Mouse (Mus musculus) hindbrain, embryonic 14.5 days (tissue): ENCODE results near the gene Syce3. TPM values are rescaled to one million over a fixed set of nuclear protein-coding genes. Genes with fewer than 3 reads are reported as not detected.

Experiments used
- ATAC-seq: fragments of 200-750 bp; cut with Nextera tagmentation; 2 replicates; pipeline ENCODE4 v1.8.0; 2017; ENCODE audit warnings: moderate number of reproducible peaks, mild to moderate bottlenecking, moderate TSS enrichment, moderate library complexity; ENCODE audit not compliant: low FRiP score
- DNase-seq: peaks from one replicate; pipeline ENCODE4 v3.0.0-alpha.2; 2015; ENCODE audit warnings: low spot score
- H3K27ac ChIP-seq: fragments of 300-500 bp; sonication (generic); 2 replicates; pipeline ENCODE4 v1.5.1; 2014; ENCODE audit warnings: mild to moderate bottlenecking, moderate library complexity
- H3K27me3 ChIP-seq: fragments of 300-500 bp; sonication (generic); 2 replicates; pipeline ENCODE4 v1.6.1; 2014; ENCODE audit warnings: mild to moderate bottlenecking, low read length, mixed read lengths; ENCODE audit not compliant: control insufficient read depth, insufficient read depth
- H3K36me3 ChIP-seq: fragments of 300-500 bp; sonication (generic); replicated peaks from 2 replicates; pipeline ENCODE4 v1.6.1; 2014; ENCODE audit not compliant: control insufficient read depth, insufficient read depth
- H3K4me1 ChIP-seq: fragments of 300-500 bp; sonication (generic); replicated peaks from 2 replicates; pipeline ENCODE4 v1.6.1; 2014; ENCODE audit warnings: antibody characterized with exemption, low read length, mixed read lengths; ENCODE audit not compliant: control insufficient read depth, insufficient read depth
- H3K4me2 ChIP-seq: fragments of 300-500 bp; sonication (generic); replicated peaks from 2 replicates; pipeline ENCODE4 v1.6.1; 2014; ENCODE audit warnings: mild to moderate bottlenecking, moderate library complexity
- H3K4me3 ChIP-seq: fragments of 300-500 bp; sonication (generic); replicated peaks from 2 replicates; pipeline ENCODE4 v1.5.1; 2014; ENCODE audit warnings: mild to moderate bottlenecking, low read length
- H3K9ac ChIP-seq: fragments of 300-500 bp; sonication (generic); 2 replicates; pipeline ENCODE4 v1.6.1; 2014
- H3K9me3 ChIP-seq: fragments of 300-500 bp; sonication (generic); 2 replicates; pipeline ENCODE4 v1.6.1; 2016; ENCODE audit warnings: low read length; ENCODE audit not compliant: control insufficient read depth
- WGBS: fragments of 180-500 bp; shearing (Covaris S2); extraction: QIAGEN DNeasy Blood & Tissue Kit; methylation state at CpG from one replicate; pipeline ENCODE4 v1.1.7; 2014; 5-methylcytosine and 5-hydroxymethylcytosine counted together
- polyA plus RNA-seq: library from polyadenylated mRNA; unstranded; fragments of >200 nt; fragmentation: Nextera tagmentation; extraction: Ambion mirVana; gene quantifications from 2 replicates; pipeline ENCODE4 v1.2.1, GENCODE M21; 2014

The Syce3 gene
- polyA plus RNA-seq, 1 experiment from 2014 or later, result not detected

- 76% methylated on average over 2 of the region's 2 CpGs for WGBS
- H3K4me1 ChIP-seq, result no peaks in the 10 kb centered on the region
Observed at GRCm38 (mm10) chr15:89398146-89398545, 12.2 kb downstream of the Syce3 start.

DNA sequence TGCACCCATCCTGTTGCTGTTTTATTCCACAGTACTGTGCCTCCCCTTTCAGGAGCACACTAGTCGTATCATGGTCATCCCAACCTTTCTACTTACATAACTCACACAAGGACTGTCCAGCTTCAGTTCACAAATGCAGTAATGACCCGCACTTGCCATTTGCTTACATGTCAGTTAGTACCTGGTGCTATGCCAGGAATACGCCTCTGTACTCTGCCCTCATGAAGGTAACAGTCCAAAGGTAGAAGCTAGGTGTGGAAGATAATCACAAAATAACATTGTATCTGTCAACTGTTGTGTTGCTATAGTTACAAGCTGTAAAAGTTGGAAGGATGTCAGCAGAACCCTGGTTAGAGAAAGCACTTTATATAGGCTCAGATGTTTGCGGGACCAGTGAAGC lies 13.4 kb downstream of the Syce3 start:
- Histone ChIP-seq H3K27me3 (no peaks in the 10 kb centered on the region; the same call in 1 of the 2 replicates), H3K27ac (no peak overlapping the region), H3K9ac (no peak overlapping the region), H3K4me3 (no peak overlapping the region), H3K4me2 (no peak overlapping the region), H3K36me3 (no peaks in the 10 kb centered on the region), H3K9me3 (no peaks in the 10 kb centered on the region), H3K4me1 (no peaks in the 10 kb centered on the region)
- no peak for ATAC-seq
- DNase-seq, result no peak
- WGBS, result 91% methylated on average over 4 of the region's 4 CpGs

More at GRCm38 (mm10) chr15:89398146-89398545, 12.2 kb downstream of the Syce3 start:
- no peak for ATAC-seq
- Histone ChIP-seq H3K36me3 (no peaks in the 10 kb centered on the region), H3K9me3 (no peaks in the 10 kb centered on the region), H3K4me2 (no peak overlapping the region), H3K27ac (no peak overlapping the region), H3K27me3 (no peaks in the 10 kb centered on the region; the same call in 1 of the 2 replicates), H3K4me3 (no peak overlapping the region), H3K9ac (no peak overlapping the region)
- DNase-seq, result no peak

DNA sequence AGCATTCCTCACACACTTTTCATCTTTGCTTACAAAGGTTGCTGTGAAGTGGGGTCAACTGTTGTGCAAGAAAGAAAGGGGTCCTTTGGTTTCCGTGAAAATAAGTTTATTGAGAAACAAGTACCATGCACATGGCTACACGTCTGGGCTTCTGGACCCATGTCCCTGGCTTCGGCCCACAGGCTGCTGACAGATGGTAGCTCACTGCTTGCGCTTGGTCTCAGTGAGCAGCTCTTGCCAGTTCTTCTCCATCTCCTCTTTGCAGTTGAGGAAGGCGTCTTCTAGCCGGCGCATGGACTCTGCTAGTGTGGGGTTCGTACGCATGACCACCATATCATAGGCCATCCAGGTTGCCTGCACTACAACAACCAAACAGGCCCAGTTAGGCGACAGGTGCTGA lies 20.2 kb downstream of the Syce3 start:
- no peak overlapping the region for H3K9ac ChIP-seq
- H3K4me3 ChIP-seq, result no peak overlapping the region
- no peaks in the 10 kb centered on the region for H3K36me3 ChIP-seq
- H3K4me1 ChIP-seq, result no peaks in the 10 kb centered on the region
- no peak for ATAC-seq
- DNase-seq, result no peak
- no peaks in the 10 kb centered on the region for H3K27me3 ChIP-seq
- no peaks in the 10 kb centered on the region for H3K9me3 ChIP-seq
- H3K4me2 ChIP-seq, result no peak overlapping the region
- 89% methylated on average over 10 of the region's 10 CpGs for WGBS
- no peak overlapping the region for H3K27ac ChIP-seq

- H3K27ac ChIP-seq, result no peak overlapping the region
- no peaks in the 10 kb centered on the region for H3K9me3 ChIP-seq
- 52% methylated on average over 12 of the region's 12 CpGs for WGBS
- no peaks in the 10 kb centered on the region for H3K4me1 ChIP-seq
- no peak for ATAC-seq
- DNase-seq, result no peak
- no peak overlapping the region for H3K9ac ChIP-seq
- no peak overlapping the region for H3K4me2 ChIP-seq
- H3K36me3 ChIP-seq, result no peaks in the 10 kb centered on the region
- H3K4me3 ChIP-seq, result no peak overlapping the region
- H3K27me3 ChIP-seq, result no peaks in the 10 kb centered on the region
Observed at GRCm38 (mm10) chr15:89387127-89387526, 23.2 kb downstream of the Syce3 start.

GRCm38 (mm10) chr15:89384617-89385016 lies 25.7 kb downstream of the Syce3 start, which contains the start of gene Klhdc7b:
Gene Klhdc7b (plus strand): TSS chr15:89384917.
- Histone ChIP-seq H3K36me3 (no peaks in the 10 kb centered on the region), H3K27ac (no peak within 1 kb of the TSS), H3K9ac (no peak within 1 kb of the TSS), H3K9me3 (no peaks in the 10 kb centered on the region), H3K27me3 (peaks cover 16% of the 10 kb centered on the region), H3K4me1 (no peaks in the 10 kb centered on the region), H3K4me3 (no peak within 1 kb of the TSS), H3K4me2 (no peak within 1 kb of the TSS)
- ATAC-seq (no peak), DNase-seq (no peak)
- 91% methylated on average over 7 of the region's 7 CpGs for WGBS

DNA sequence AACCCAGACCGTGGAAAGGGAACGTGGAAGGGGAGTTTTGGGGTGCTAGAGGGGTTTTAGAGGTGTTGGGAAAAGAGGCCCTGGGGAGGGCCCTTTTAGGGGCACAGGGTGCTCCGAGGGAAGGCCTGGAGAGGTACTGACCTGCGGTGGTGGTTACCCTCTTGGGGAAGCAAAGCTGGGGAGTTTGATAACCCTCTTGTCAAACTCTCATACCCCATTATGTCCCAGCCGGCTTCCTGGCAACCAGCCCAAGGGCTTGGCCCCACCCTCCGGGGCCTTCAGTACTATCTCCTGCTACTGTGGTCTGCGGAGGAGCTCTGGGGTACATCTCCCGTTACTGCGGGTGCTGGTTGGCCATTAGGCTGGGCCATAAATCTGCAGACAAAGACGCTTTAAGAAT lies 30.9 kb downstream of the Syce3 start:
- no peaks in the 10 kb centered on the region for H3K9me3 ChIP-seq
- H3K36me3 ChIP-seq, result no peaks in the 10 kb centered on the region
- peaks cover 55% of the 10 kb centered on the region for H3K27me3 ChIP-seq
- H3K4me2 ChIP-seq, result peak overlapping the region; percentile 48
- no peak for ATAC-seq
- peaks cover 7% of the 10 kb centered on the region for H3K4me1 ChIP-seq
- peak overlapping the region; percentile 21 for H3K4me3 ChIP-seq
- no peak for DNase-seq
- H3K9ac ChIP-seq, result no peak overlapping the region; the same call in 1 of the 2 replicates
- no peak overlapping the region for H3K27ac ChIP-seq
- WGBS, result 15% methylated on average over 10 of the region's 10 CpGs

- WGBS, result under 1% methylated on average over 33 of the region's 33 CpGs
- Histone ChIP-seq H3K27ac (no peak within 1 kb of the TSS), H3K9ac (peak within 1 kb of the TSS; percentile 49; the same call in 1 of the 2 replicates), H3K4me3 (peak within 1 kb of the TSS; percentile 21), H3K9me3 (no peaks in the 10 kb centered on the region), H3K36me3 (no peaks in the 10 kb centered on the region), H3K27me3 (peaks cover 55% of the 10 kb centered on the region), H3K4me1 (peaks cover 11% of the 10 kb centered on the region), H3K4me2 (peak within 1 kb of the TSS; percentile 48)
- ATAC-seq (no peak), DNase-seq (peak; percentile 43)
Observed at GRCm38 (mm10) chr15:89378831-89379401, 31.4 kb downstream of the Syce3 start, which contains the start of gene Odf3b. Gene Odf3b (minus strand): TSS chr15:89379282.

DNA sequence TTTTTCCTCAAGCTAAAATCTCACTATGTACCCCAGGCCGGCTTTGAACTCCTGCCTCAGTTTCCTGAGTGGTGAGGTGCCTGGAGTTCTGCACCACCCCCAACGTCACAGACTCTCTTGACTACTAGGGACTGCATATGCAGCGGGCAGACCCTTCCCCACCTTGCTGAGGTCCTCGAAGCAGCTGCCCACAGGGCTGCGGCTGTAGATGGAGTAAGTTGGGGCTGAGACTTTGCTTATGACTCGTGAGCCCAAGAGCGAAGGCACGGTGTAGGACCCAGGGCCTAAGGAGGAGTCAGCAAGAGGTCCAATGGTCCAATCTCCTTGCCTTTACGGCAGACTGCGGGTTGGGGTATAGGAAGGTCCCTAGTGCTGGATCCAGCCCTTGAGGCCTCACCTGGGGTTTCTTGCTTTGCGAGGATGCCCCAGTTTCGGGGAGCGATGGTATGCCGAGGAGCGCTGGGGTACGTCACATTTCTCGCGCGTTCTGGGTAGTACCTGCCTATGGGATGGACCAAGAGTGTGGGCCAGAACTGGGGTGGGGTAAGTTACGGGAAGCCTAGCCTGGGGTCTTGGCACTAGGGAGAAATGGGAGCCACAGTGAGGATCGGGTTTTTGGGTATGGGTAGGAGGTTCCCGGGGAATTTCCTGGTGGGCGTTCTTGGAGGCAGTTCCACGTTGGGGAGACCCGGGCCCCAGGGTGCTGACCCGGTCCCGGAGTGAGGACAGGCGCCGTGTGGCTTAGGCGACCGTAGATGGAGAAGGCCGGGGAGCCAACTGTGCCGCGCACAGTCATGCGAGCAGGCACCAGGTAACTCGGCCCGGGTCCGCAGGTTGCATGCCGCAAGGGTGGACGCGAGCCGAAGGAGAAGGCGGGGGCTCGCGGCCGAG lies 32.1 kb downstream of the Syce3 start:
- H3K9ac ChIP-seq, result peak overlapping the region; percentile 49; the same call in 1 of the 2 replicates
- H3K27ac ChIP-seq, result no peak overlapping the region
- H3K9me3 ChIP-seq, result no peaks in the 10 kb centered on the region
- peaks cover 55% of the 10 kb centered on the region for H3K27me3 ChIP-seq
- DNase-seq, result no peak
- WGBS, result 13% methylated on average over 46 of the region's 46 CpGs
- H3K4me1 ChIP-seq, result peaks cover 13% of the 10 kb centered on the region
- peak overlapping the region; percentile 21 for H3K4me3 ChIP-seq
- no peak for ATAC-seq
- peak overlapping the region; percentile 48 for H3K4me2 ChIP-seq
- no peaks in the 10 kb centered on the region for H3K36me3 ChIP-seq

DNA sequence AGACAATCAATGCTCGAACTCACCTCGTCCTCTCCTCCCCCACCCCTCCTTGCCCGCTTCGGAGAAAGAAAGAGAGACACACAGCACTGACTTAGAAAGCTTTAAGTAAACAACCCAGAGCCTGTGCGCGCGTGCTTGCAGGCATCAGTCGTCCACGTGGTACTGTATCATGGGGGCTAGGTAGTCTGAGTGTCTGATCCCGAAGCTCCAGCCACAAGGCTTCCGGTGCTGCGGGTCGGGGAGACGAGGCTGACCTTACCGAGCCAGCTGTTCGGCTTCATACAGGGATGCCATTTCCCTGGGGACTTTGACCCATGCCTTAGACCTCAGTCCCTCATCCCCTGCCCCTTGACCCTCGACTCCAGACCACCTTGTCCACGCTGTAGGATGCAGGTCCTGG lies 32.9 kb downstream of the Syce3 start:
- no peak overlapping the region for H3K4me3 ChIP-seq
- DNase-seq (no peak), ATAC-seq (no peak)

More for the DNA sequence above, 32.9 kb downstream of the Syce3 start:
- peaks cover 55% of the 10 kb centered on the region for H3K27me3 ChIP-seq
- WGBS, result 9% methylated on average over 18 of the region's 18 CpGs
- no peaks in the 10 kb centered on the region for H3K36me3 ChIP-seq
- no peak overlapping the region for H3K9ac ChIP-seq
- peaks cover 20% of the 10 kb centered on the region for H3K4me1 ChIP-seq
- H3K27ac ChIP-seq, result no peak overlapping the region
- H3K9me3 ChIP-seq, result no peaks in the 10 kb centered on the region
- H3K4me2 ChIP-seq, result no peak overlapping the region
